Mouse (Mus musculus) hindbrain, postnatal 0 days (tissue): Measurements from ENCODE around the gene Cfhr2. TPM values are rescaled to one million over a fixed set of nuclear protein-coding genes. Genes with fewer than 3 reads are reported as not detected.
"Not testable (repeated sequence)": the region's sequence is repeated elsewhere in the genome, so short reads cannot be mapped to it uniquely, and the experiment has no call there.

ENCODE experiments used
- ATAC-seq: fragments of 200-750 bp; cut with Nextera tagmentation; 2 replicates; pipeline ENCODE4 v1.8.0; 2017; ENCODE audit warnings: mild to moderate bottlenecking, moderate TSS enrichment, moderate library complexity
- DNase-seq: peaks from one replicate; pipeline ENCODE4 v3.0.0-alpha.2; 2015; ENCODE audit warnings: low spot score
- H3K27ac ChIP-seq: fragments of 300-500 bp; sonication (generic); 2 replicates; pipeline ENCODE4 v1.5.1; 2014; ENCODE audit warnings: mild to moderate bottlenecking
- H3K27me3 ChIP-seq: fragments of 300-500 bp; sonication (generic); 2 replicates; pipeline ENCODE4 v1.6.1; 2014; ENCODE audit warnings: low read length, mixed read lengths; ENCODE audit not compliant: insufficient read depth
- H3K36me3 ChIP-seq: fragments of 300-500 bp; sonication (generic); 2 replicates; pipeline ENCODE4 v1.6.1; 2014; ENCODE audit warnings: low read length, mixed read lengths; ENCODE audit not compliant: insufficient read depth
- H3K4me1 ChIP-seq: fragments of 300-500 bp; sonication (generic); 2 replicates; pipeline ENCODE4 v1.6.1; 2014; ENCODE audit warnings: antibody characterized with exemption, low read length, mixed read lengths; ENCODE audit not compliant: insufficient read depth
- H3K4me2 ChIP-seq: fragments of 300-500 bp; sonication (generic); 2 replicates; pipeline ENCODE4 v1.6.1; 2014; ENCODE audit warnings: low read depth, mild to moderate bottlenecking, low read length, moderate library complexity, mixed read lengths
- H3K4me3 ChIP-seq: fragments of 300-500 bp; sonication (generic); 2 replicates; pipeline ENCODE4 v1.5.1; 2014; ENCODE audit warnings: low read length
- H3K9ac ChIP-seq: fragments of 300-500 bp; sonication (generic); replicated peaks from 2 replicates; pipeline ENCODE4 v1.6.1; 2014; ENCODE audit warnings: mild to moderate bottlenecking, low read length, moderate library complexity, mixed read lengths
- H3K9me3 ChIP-seq: fragments of 300-500 bp; sonication (generic); 2 replicates; pipeline ENCODE4 v1.6.1; 2016; ENCODE audit warnings: low read length, mixed read lengths
- CTCF ChIP-seq: IDR thresholded peaks from 2 replicates; pipeline ENCODE4 v1.5.1; 2016; ENCODE audit warnings: antibody characterized with exemption, control low read depth, low read depth
- WGBS: fragments of 180-500 bp; shearing (Covaris S2); extraction: QIAGEN DNeasy Blood & Tissue Kit; methylation state at CpG from one replicate; pipeline ENCODE4 v1.1.7; 2014; 5-methylcytosine and 5-hydroxymethylcytosine counted together
- polyA plus RNA-seq: library from polyadenylated mRNA; unstranded; fragments of >200 nt; fragmentation: Nextera tagmentation; extraction: Ambion mirVana; gene quantifications from 2 replicates; pipeline ENCODE4 v1.2.1, GENCODE M21; 2015
- total RNA-seq: library from RNA; depleted of rRNA; stranded (reverse); fragments of >200 nt; gene quantifications from 2 replicates; pipeline ENCODE4 v1.2.3, GENCODE M21; 2014; rRNA removed

Cfhr2 gene
- total RNA-seq = 0.21 TPM in 1 of 2 replicates, not detected in the other
- not detected in 2 replicates for polyA plus RNA-seq

DNA sequence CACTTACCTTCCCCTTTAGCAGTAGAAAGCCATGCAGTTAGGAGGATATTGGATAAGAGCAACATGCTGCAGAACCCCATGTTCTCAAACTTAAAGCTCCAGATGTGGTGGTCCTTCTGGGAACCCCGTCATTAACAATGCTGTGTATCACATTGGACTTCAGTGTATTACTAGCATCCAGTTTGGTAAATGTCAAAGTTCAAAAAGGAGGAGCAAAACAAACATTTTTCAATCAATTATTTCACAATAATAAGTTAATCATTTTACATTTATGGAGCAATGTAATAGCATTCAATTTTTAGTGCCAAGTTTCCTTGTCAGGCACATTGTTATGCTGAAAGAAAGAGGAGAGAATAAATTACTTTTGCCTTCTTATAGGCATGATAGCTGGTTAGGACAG, at the start of gene Cfhr2:
TSS of gene Cfhr2 (minus strand) at position 155 of the 400 bp plus-strand sequence.
- H3K27ac ChIP-seq = no peak within 1 kb of the TSS
- TF ChIP-seq CTCF = no peak
- H3K4me3 ChIP-seq = no peak within 1 kb of the TSS
- no peaks in the 10 kb centered on the region for H3K4me1 ChIP-seq
- DNase-seq (no peak), ATAC-seq (no peak)
- H3K9ac ChIP-seq = no peak within 1 kb of the TSS
- WGBS = 93% methylated on average over 1 of the region's 1 CpGs
- no peaks in the 10 kb centered on the region for H3K27me3 ChIP-seq
- H3K4me2 ChIP-seq = no peak within 1 kb of the TSS
- no peaks in the 10 kb centered on the region for H3K9me3 ChIP-seq
- H3K36me3 ChIP-seq = no peaks in the 10 kb centered on the region

DNA sequence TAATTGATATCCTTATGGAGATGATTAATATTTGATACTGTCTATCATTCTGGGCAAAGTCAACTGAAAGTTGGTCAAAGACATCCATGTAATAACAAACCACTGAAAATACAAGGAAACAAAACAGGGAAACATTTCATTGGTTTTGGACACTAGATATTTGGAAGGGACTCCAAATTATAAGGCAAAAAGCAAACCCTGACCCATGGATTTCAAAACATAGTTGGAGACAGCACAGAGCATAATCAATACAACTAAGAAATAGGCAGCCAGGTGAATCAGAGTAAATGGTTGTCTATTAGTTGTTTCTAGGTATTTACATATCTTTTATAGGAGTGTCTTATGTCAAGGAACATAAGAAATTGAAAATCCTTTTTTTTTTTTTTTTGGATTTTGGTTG, 5.2 kb upstream of the Cfhr2 start:
- Histone ChIP-seq H3K4me1 (no peaks in the 10 kb centered on the region), H3K27ac (no peak overlapping the region), H3K27me3 (no peaks in the 10 kb centered on the region), H3K4me3 (no peak overlapping the region), H3K9ac (no peak overlapping the region), H3K4me2 (no peak overlapping the region), H3K36me3 (no peaks in the 10 kb centered on the region), H3K9me3 (no peaks in the 10 kb centered on the region)
- DNase-seq (no peak), ATAC-seq (no peak)
- no peak for TF ChIP-seq CTCF

DNA sequence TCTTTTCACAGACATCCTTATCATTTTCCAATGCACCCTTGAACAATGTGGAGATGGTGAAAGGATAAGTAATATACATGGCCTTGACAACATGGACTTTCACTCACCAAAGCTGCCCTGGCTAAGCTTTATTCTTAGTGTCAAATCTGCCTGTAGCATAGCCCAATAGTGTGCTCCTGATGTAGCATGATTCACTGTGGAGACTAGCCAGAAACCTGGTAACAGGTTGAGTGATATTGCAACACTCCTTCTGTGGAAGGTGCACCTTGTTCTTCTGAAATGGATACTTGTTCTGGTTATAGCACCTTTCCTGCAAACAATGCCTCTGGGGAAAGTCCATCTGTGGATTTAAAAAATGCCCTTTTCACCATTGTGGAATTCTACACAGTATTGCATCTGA, 1.7 kb upstream of the Cfhr2 start:
- Histone ChIP-seq H3K36me3 (no peaks in the 10 kb centered on the region), H3K4me1 (no peaks in the 10 kb centered on the region), H3K4me3 (no peak overlapping the region), H3K9me3 (no peaks in the 10 kb centered on the region), H3K4me2 (no peak overlapping the region), H3K9ac (no peak overlapping the region), H3K27me3 (no peaks in the 10 kb centered on the region), H3K27ac (no peak overlapping the region)
- no peak for TF ChIP-seq CTCF
- ATAC-seq (no peak), DNase-seq (no peak)

DNA sequence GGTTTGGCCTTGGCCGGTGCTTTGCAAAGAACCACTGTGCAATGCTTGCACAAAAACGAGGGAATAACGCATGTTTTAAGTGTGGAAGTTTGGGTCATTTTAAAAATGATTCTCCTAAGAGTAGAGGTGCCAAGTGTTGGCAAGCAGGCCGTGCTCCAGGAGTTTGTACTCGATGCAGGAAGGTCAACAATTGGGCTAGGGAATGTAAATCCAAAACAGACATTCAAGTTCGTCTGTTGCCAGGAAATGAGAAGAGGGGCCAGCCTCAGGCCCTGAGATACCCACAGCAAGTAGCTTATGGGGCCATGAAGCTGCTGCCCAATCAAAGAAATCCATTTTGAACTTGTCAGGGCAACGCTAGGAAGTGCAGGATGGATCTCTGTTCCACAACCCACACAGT, 18.8 kb downstream of the Cfhr2 start:
- 49% methylated on average over 7 of the region's 7 CpGs for WGBS
- Histone ChIP-seq H3K27ac (no peak overlapping the region), H3K4me3 (no peak overlapping the region), H3K27me3 (no peaks in the 10 kb centered on the region), H3K4me1 (no peaks in the 10 kb centered on the region), H3K36me3 (no peaks in the 10 kb centered on the region), H3K4me2 (no peak overlapping the region), H3K9me3 (no peaks in the 10 kb centered on the region), H3K9ac (no peak overlapping the region)
- DNase-seq (no peak), ATAC-seq (no peak)
- TF ChIP-seq CTCF = no peak

DNA sequence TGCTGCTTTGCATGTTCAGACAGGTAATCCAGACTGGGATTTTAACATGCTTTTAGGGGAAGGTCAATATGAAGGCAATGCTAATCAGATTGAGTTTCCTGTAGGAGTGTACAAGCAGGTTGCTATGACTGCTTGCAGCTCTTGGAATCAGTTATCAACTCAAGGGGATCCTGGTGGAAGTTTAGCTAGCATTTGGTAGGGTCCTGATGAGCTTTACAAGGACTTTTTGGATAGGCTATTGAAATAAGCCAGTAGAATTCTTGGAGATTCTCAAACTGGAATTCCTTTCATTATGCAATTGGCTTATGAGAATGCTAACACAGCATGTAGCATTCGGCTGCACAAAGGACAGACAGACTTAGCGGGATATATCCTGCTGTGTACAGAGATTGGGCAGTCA, 19.2 kb downstream of the Cfhr2 start:
- DNase-seq (no peak), ATAC-seq (no peak)
- no peak overlapping the region for H3K9ac ChIP-seq
- no peaks in the 10 kb centered on the region for H3K9me3 ChIP-seq
- H3K27me3 ChIP-seq = no peaks in the 10 kb centered on the region
- no peak overlapping the region for H3K4me2 ChIP-seq
- 36% methylated on average over 2 of the region's 2 CpGs for WGBS
- no peak overlapping the region for H3K27ac ChIP-seq
- H3K4me1 ChIP-seq = no peaks in the 10 kb centered on the region
- TF ChIP-seq CTCF = no peak
- H3K4me3 ChIP-seq = no peak overlapping the region
- no peaks in the 10 kb centered on the region for H3K36me3 ChIP-seq

DNA sequence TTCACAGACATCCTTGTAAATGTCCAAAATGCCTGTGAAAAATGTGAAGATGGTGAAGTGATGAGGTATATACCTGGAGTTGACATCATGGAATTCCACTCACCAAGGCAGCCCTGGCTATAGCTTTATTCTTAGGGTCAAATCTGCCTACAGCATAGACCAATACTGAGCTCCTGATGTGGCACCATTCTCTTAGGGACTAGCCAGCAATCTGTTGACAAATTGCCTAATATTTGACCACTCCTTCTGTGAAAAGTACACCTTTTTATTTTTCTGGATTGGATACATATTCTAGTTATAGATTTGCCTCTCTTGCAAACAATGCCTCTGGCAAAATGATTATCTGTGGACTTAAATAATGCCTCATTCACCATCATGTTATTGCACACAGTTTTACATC, 49.9 kb downstream of the Cfhr2 start:
- H3K4me1 ChIP-seq = no peaks in the 10 kb centered on the region
- H3K9ac ChIP-seq = no peak overlapping the region
- no peak overlapping the region for H3K4me3 ChIP-seq
- DNase-seq (no peak), ATAC-seq (no peak)
- no peak for TF ChIP-seq CTCF
- no peaks in the 10 kb centered on the region for H3K27me3 ChIP-seq
- H3K36me3 ChIP-seq = no peaks in the 10 kb centered on the region
- H3K9me3 ChIP-seq = no peaks in the 10 kb centered on the region
- H3K4me2 ChIP-seq = no peak overlapping the region
- no peak overlapping the region for H3K27ac ChIP-seq

DNA sequence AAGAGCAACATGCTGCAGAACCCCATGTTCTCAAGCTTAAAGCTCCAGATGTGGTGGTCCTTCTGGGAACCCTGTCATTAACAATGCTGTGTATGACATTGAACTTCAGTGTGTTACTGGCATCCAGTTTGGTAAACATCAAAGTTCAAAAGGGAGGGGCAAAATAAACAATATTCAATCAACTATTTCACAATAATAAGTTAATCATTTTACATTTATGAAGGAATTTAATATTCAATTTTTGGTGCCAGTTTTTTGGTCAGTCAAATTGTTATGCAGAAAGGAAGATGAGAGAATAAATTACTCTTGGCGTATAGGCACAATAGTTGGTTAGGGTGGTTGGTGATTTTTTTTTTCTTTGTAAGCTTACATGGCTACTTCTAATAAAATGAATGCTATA, 77.4 kb downstream of the Cfhr2 start, which contains the start of gene Gm4788:
TSS of gene Gm4788 (minus strand) at position 101 of the 400 bp plus-strand sequence.
- Histone ChIP-seq H3K9ac (no peak within 1 kb of the TSS), H3K27me3 (no peaks in the 10 kb centered on the region), H3K9me3 (no peaks in the 10 kb centered on the region), H3K27ac (no peak within 1 kb of the TSS), H3K4me3 (no peak within 1 kb of the TSS), H3K36me3 (no peaks in the 10 kb centered on the region), H3K4me1 (no peaks in the 10 kb centered on the region), H3K4me2 (no peak within 1 kb of the TSS)
- 97% methylated on average over 1 of the region's 1 CpGs for WGBS
- no peak for TF ChIP-seq CTCF
- ATAC-seq = no peak
- DNase-seq = no peak

DNA sequence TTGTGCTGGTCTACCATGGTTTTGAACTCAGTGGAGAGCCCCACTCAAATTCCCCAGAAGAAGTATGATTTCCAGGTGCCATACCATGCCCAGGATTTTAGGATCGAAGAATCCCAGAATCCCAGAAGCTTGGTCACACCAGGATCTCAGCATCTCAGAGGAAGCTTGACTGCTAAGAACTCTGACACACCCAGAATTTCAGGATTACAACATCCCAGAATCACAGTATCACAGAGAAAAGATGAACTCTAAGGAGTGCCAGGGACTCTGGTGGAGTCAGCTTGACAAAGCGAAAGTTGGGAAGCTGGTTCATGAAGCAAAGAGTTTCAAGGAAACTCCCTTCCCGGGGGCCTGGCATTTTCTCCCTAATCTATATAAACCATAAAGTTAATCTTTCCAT, 88.6 kb downstream of the Cfhr2 start:
- not testable (repeated sequence) for H3K27ac ChIP-seq, H3K9ac ChIP-seq, H3K27me3 ChIP-seq, H3K4me2 ChIP-seq, H3K9me3 ChIP-seq, H3K36me3 ChIP-seq, DNase-seq, ATAC-seq, H3K4me3 ChIP-seq, H3K4me1 ChIP-seq
- 92% methylated on average over 3 of the region's 3 CpGs for WGBS

Other genes starting within 250 kb of the Cfhr2 start
- not detected in 2 replicates for gene Gm4788, start 77.5 kb downstream of the Cfhr2 start, total RNA-seq
- not detected in 2 replicates for gene Gm4788, start 77.5 kb downstream of the Cfhr2 start, polyA plus RNA-seq